Mouse (Mus musculus) olfactory bulb, adult 2 months (tissue): ENCODE measurements around the gene Kif19a.

Experiments
- CTCF ChIP-seq: fragments of 200-500 bp; IDR thresholded peaks from 2 replicates; pipeline ENCODE4 v1.5.1; 2012; ENCODE audit warnings: low read depth, mild to moderate bottlenecking, low read length, moderate library complexity; ENCODE audit not compliant: insufficient read depth
- POLR2A ChIP-seq: fragments of 200-500 bp; IDR thresholded peaks from 2 replicates; pipeline ENCODE4 v1.6.1; 2012; ENCODE audit warnings: mild to moderate bottlenecking, low read depth, low read length, moderate library complexity; ENCODE audit not compliant: insufficient read depth

GRCm38 (mm10) chr11:114769911-114770310 lies 4.7 kb downstream of the Kif19a start:
- TF ChIP-seq POLR2A (no peak), CTCF (no peak)
